Mouse (Mus musculus) E14TG2a.4 (cell line): ENCODE results near the gene 4930564D02Rik.

ENCODE experiments used
- CTCF ChIP-seq: conservative IDR thresholded peaks from 2 replicates; pipeline ENCODE4 v1.5.1; 2014; ENCODE audit warnings: low read length
- NANOG ChIP-seq: IDR thresholded peaks from 2 replicates; pipeline ENCODE4 v1.6.1; 2014; ENCODE audit warnings: borderline replicate concordance, low read length, mixed read lengths
- POU5F1 ChIP-seq: IDR thresholded peaks from 2 replicates; pipeline ENCODE4 v1.6.1; 2014; ENCODE audit warnings: low read length, borderline replicate concordance

GRCm38 (mm10) chr3:105061496-105061895 lies 5.1 kb upstream of the 4930564D02Rik start:
- TF ChIP-seq CTCF (no peak), POU5F1 (no peak), NANOG (no peak)
